Mouse (Mus musculus): ENCODE results near the gene Fam135a. TPM values are rescaled to one million over a fixed set of nuclear protein-coding genes. Genes with fewer than 3 reads are reported as not detected.
A peak's percentile ranks its signal among the peaks of the same experiment; 100 is the strongest.

Fam135a gene
- total and polyA plus RNA-seq, 2 experiments = 6.7 to 20.1 TPM

DNA sequence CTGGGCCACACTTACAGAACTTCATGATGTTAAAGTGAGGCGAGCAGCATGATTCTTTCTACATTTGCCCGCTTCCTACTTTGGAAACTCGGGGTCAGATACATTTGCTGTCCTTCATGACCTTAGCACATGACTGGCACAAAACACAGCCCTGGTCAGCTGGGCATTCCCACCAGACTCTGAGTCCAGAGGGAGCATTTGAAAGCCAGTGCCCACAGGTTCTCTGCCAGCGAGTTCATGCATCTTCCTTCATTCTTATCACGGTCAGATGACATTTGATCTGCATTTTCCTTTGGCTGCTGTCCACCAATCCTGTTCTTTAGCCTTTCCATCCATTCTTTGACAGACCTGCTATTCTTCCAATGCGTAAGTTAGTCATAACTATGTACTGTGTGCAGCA is 90.1 kb downstream of the Fam135a start:
- Histone ChIP-seq H3K27ac (replicated peaks; ENCODE audit: insufficient read depth, low read depth, low read length) (no peak overlapping the region), H3K4me1 (ENCODE audit: control insufficient read depth, insufficient read depth, low read length) (no peaks in the 10 kb centered on the region), H3K4me3 (ENCODE audit: insufficient read depth, low read depth, low read length) (no peak overlapping the region), H3K36me3 (ENCODE audit: control insufficient read depth, insufficient read depth, low read length) (peaks cover 18% of the 10 kb centered on the region), H3K79me2 (ENCODE audit: control insufficient read depth, insufficient read depth, low read length) (no peaks in the 10 kb centered on the region), H3K27me3 (ENCODE audit: control insufficient read depth, insufficient read depth, low read length) (no peaks in the 10 kb centered on the region), H3K9ac (ENCODE audit: low read depth, low read length) (no peak overlapping the region)
- 90% methylated on average over 6 of the region's 6 CpGs for WGBS
- no peak for TF ChIP-seq POLR2A (IDR thresholded peaks at IDR 0.05; ENCODE audit: extremely low read depth, insufficient read depth, low read length)
- TF ChIP-seq CTCF (IDR thresholded peaks at IDR 0.05; ENCODE audit: low read depth, low read length) = no peak
- no peak for DNase-seq (ENCODE audit: extremely low read depth, low read depth, low spot score)

- H3K4me1 ChIP-seq (ENCODE audit: control insufficient read depth, insufficient read depth, low read length) = no peaks in the 10 kb centered on the region; the same call in 1 of the 2 replicates
- no peaks in the 10 kb centered on the region for H3K27me3 ChIP-seq (ENCODE audit: control insufficient read depth, insufficient read depth, low read length)
- WGBS = 67% methylated on average over 8 of the region's 8 CpGs
- no peak overlapping the region for H3K9ac ChIP-seq (ENCODE audit: low read depth, low read length)
- H3K4me3 ChIP-seq (ENCODE audit: insufficient read depth, low read depth, low read length) = no peak overlapping the region
- TF ChIP-seq POLR2A (IDR thresholded peaks at IDR 0.05; ENCODE audit: extremely low read depth, insufficient read depth, low read length) (no peak), CTCF (IDR thresholded peaks at IDR 0.05; ENCODE audit: low read depth, low read length) (no peak)
- peaks cover 4% of the 10 kb centered on the region for H3K36me3 ChIP-seq (ENCODE audit: control insufficient read depth, insufficient read depth, low read length)
- peak; percentile 28 for DNase-seq (ENCODE audit: extremely low read depth, low read depth, low spot score)
- H3K27ac ChIP-seq (replicated peaks; ENCODE audit: insufficient read depth, low read depth, low read length) = no peak overlapping the region
- no peaks in the 10 kb centered on the region for H3K79me2 ChIP-seq (ENCODE audit: control insufficient read depth, insufficient read depth, low read length)
These were observed 92.5 kb downstream of the Fam135a start for GRCm38 (mm10) chr1:24007621-24008020.

DNA sequence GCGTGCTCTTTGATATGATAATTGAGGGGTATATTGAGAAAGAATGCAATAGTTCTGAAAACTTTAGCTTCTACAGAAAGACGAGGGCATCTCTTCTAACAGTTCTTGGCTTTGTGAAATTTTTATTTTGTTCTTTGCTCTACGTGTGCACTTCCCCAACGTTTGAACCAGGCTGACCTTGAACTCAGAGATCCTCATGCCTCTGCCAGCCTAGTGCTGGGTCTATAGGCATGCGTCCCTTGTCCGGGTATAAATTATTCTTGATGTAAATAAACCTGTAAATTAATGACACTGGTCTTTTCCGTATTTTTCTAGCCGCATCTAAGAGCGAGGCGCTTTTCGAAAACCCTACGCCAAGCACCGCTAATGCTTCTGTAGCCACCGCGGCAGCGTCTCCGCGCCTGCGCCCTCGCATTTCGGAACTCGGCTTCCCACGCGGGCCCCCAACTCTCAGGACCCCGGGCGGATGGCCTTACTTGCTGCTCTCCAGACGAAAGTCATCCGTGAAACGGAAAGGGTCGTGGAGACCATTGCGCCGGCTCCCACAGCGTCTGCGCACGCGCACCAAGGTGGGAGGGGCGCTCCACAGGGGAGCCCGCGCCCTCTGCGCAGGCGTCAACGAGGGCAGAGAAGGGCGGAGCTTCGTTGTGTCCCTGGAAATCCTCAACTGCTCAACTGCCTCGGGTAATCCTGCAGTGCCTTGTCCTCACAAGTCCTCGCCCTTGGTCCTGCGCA is 94.9 kb downstream of the Fam135a start, which contains the start of gene Sdhaf4:
Gene Sdhaf4 (minus strand): TSS at position 587 of the 735 bp plus-strand sequence.
- Histone ChIP-seq H3K36me3 (ENCODE audit: control insufficient read depth, insufficient read depth, low read length) (peaks cover 11% of the 10 kb centered on the region; the same call in 1 of the 2 replicates), H3K4me1 (ENCODE audit: control insufficient read depth, insufficient read depth, low read length) (no peaks in the 10 kb centered on the region; the same call in 1 of the 2 replicates), H3K27ac (replicated peaks; ENCODE audit: insufficient read depth, low read depth, low read length) (peak within 1 kb of the TSS; percentile 87), H3K9ac (ENCODE audit: low read depth, low read length) (peak within 1 kb of the TSS; percentile 93), H3K27me3 (ENCODE audit: control insufficient read depth, insufficient read depth, low read length) (no peaks in the 10 kb centered on the region), H3K4me3 (ENCODE audit: insufficient read depth, low read depth, low read length) (peak within 1 kb of the TSS; percentile 94), H3K79me2 (ENCODE audit: control insufficient read depth, insufficient read depth, low read length) (no peaks in the 10 kb centered on the region)
- TF ChIP-seq POLR2A (IDR thresholded peaks at IDR 0.05; ENCODE audit: extremely low read depth, insufficient read depth, low read length) (peak; percentile 64; the same call in 1 of the 2 replicates), CTCF (IDR thresholded peaks at IDR 0.05; ENCODE audit: low read depth, low read length) (no peak)
- peak; percentile 80 for DNase-seq (ENCODE audit: extremely low read depth, low read depth, low spot score)
- under 1% methylated on average over 47 of the region's 47 CpGs for WGBS

DNA sequence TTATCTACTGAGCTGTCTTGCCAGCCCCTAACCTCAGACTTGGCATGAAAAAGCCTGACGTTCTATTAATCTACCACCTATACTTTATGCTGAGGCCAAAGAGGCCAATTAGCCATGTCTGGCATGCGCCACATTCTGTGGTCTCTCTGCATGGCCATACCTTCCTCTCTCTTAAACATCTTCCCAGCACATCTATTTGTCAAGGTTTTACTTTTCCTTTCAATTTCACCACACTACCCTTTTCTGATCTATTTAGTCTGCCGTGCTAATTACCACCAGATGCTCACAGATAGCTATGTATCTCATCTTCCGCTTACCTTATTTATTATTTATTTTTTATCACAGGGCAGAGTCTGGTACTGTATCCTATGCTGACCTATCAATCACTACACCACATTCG is 100.8 kb downstream of the Fam135a start:
- Histone ChIP-seq H3K79me2 (ENCODE audit: control insufficient read depth, insufficient read depth, low read length) (no peaks in the 10 kb centered on the region), H3K27ac (replicated peaks; ENCODE audit: insufficient read depth, low read depth, low read length) (no peak overlapping the region), H3K9ac (ENCODE audit: low read depth, low read length) (no peak overlapping the region), H3K4me3 (ENCODE audit: insufficient read depth, low read depth, low read length) (no peak overlapping the region), H3K36me3 (ENCODE audit: control insufficient read depth, insufficient read depth, low read length) (peaks cover 24% of the 10 kb centered on the region), H3K4me1 (ENCODE audit: control insufficient read depth, insufficient read depth, low read length) (no peaks in the 10 kb centered on the region), H3K27me3 (ENCODE audit: control insufficient read depth, insufficient read depth, low read length) (no peaks in the 10 kb centered on the region)
- TF ChIP-seq CTCF (IDR thresholded peaks at IDR 0.05; ENCODE audit: low read depth, low read length) (no peak), POLR2A (IDR thresholded peaks at IDR 0.05; ENCODE audit: extremely low read depth, insufficient read depth, low read length) (no peak)
- WGBS = 96% methylated on average over 5 of the region's 5 CpGs
- no peak for DNase-seq (ENCODE audit: extremely low read depth, low read depth, low spot score)

DNA sequence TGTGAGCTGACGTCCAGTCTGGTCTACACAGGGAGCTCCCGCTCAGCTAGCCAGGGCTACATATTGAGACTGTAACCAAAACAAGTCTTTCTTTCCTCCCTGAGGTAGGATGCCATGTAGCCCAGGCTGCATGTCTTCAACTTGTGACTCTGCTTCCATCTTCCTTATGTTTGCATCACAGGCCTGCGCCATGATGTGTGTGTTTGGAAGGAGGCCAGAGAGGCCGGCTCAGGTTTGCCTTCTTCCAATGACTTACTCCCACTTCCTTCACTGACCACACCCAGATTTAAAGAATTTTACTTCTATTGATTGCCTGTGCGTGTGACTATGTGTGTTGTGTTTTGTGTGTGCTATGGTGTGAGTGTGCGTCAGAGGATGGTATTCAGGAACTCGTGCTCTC is 101.3 kb downstream of the Fam135a start:
- peaks cover 24% of the 10 kb centered on the region for H3K36me3 ChIP-seq (ENCODE audit: control insufficient read depth, insufficient read depth, low read length)
- no peak for DNase-seq (ENCODE audit: extremely low read depth, low read depth, low spot score)
- no peaks in the 10 kb centered on the region for H3K4me1 ChIP-seq (ENCODE audit: control insufficient read depth, insufficient read depth, low read length)
- H3K27me3 ChIP-seq (ENCODE audit: control insufficient read depth, insufficient read depth, low read length) = no peaks in the 10 kb centered on the region
- no peak for TF ChIP-seq POLR2A (IDR thresholded peaks at IDR 0.05; ENCODE audit: extremely low read depth, insufficient read depth, low read length)
- TF ChIP-seq CTCF (IDR thresholded peaks at IDR 0.05; ENCODE audit: low read depth, low read length) = no peak
- H3K79me2 ChIP-seq (ENCODE audit: control insufficient read depth, insufficient read depth, low read length) = no peaks in the 10 kb centered on the region
- H3K9ac ChIP-seq (ENCODE audit: low read depth, low read length) = no peak overlapping the region
- WGBS = 98% methylated on average over 7 of the region's 7 CpGs
- no peak overlapping the region for H3K4me3 ChIP-seq (ENCODE audit: insufficient read depth, low read depth, low read length)
- no peak overlapping the region for H3K27ac ChIP-seq (replicated peaks; ENCODE audit: insufficient read depth, low read depth, low read length)
